Mouse (Mus musculus) frontal cortex, postnatal 14 days (tissue): ENCODE data around the gene Ccdc14.
"Not testable (repeated sequence)": the region's sequence is repeated elsewhere in the genome, so short reads cannot be mapped to it uniquely, and the experiment has no call there.

ENCODE experiments used
- DNase-seq, 2 experiments: peaks; one replicate each; pipeline ENCODE4 v3.0.0; 2022; ENCODE audit warnings: low spot score in 2 of 2

Gene Ccdc14

GRCm38 (mm10) chr16:34711481-34711880 lies 21.1 kb downstream of the Ccdc14 start:
- DNase-seq, result no peak

GRCm38 (mm10) chr16:34725156-34725555 lies 34.7 kb downstream of the Ccdc14 start:
- DNase-seq, result no peak

- DNase-seq, result not testable (repeated sequence)
These were observed 38.2 kb downstream of the Ccdc14 start for GRCm38 (mm10) chr16:34728610-34729009.

GRCm38 (mm10) chr16:34729371-34729770 lies 39.0 kb downstream of the Ccdc14 start:
- no peak for DNase-seq

- DNase-seq, result no peak
These were observed 48.3 kb downstream of the Ccdc14 start for GRCm38 (mm10) chr16:34738656-34739233.

- DNase-seq, result no peak
These were observed 52.5 kb downstream of the Ccdc14 start for GRCm38 (mm10) chr16:34742930-34743329.

GRCm38 (mm10) chr16:34745065-34745585 lies 54.7 kb downstream of the Ccdc14 start, which contains the start of gene Mylk:
Gene Mylk (plus strand): TSS chr16:34745210.
- peak; percentile 13 to 49 for DNase-seq

- no peak for DNase-seq
These were observed 57.8 kb downstream of the Ccdc14 start for GRCm38 (mm10) chr16:34748081-34748720.

GRCm38 (mm10) chr16:34749536-34749935 lies 59.1 kb downstream of the Ccdc14 start:
- no peak for DNase-seq

- DNase-seq, result no peak
These were observed 61.6 kb downstream of the Ccdc14 start for GRCm38 (mm10) chr16:34752026-34752425.

- no peak for DNase-seq
These were observed 62.6 kb downstream of the Ccdc14 start for GRCm38 (mm10) chr16:34752977-34753376.

- no peak for DNase-seq
These were observed 66.6 kb downstream of the Ccdc14 start for GRCm38 (mm10) chr16:34756991-34757390.

GRCm38 (mm10) chr16:34758205-34758604 lies 67.8 kb downstream of the Ccdc14 start:
- DNase-seq, result no peak

GRCm38 (mm10) chr16:34763959-34764591 lies 73.7 kb downstream of the Ccdc14 start:
- no peak for DNase-seq

- no peak for DNase-seq
These were observed 75.2 kb downstream of the Ccdc14 start for GRCm38 (mm10) chr16:34765666-34766065.

- DNase-seq, result no peak
These were observed 75.8 kb downstream of the Ccdc14 start for GRCm38 (mm10) chr16:34766193-34766592.

- no peak for DNase-seq
These were observed 77.0 kb downstream of the Ccdc14 start for GRCm38 (mm10) chr16:34767443-34767842.

GRCm38 (mm10) chr16:34768436-34768835 lies 78.0 kb downstream of the Ccdc14 start:
- DNase-seq, result no peak

GRCm38 (mm10) chr16:34770127-34770526 lies 79.7 kb downstream of the Ccdc14 start:
- DNase-seq, result no peak

GRCm38 (mm10) chr16:34772445-34773032 lies 82.1 kb downstream of the Ccdc14 start:
- DNase-seq, result no peak
